Mouse (Mus musculus) forebrain, embryonic 15.5 days (tissue): ENCODE data around the gene Ankef1. TPM values are rescaled to one million over a fixed set of nuclear protein-coding genes. Genes with fewer than 3 reads are reported as not detected.

Source experiments
- ATAC-seq: fragments of 200-750 bp; cut with Nextera tagmentation; replicated peaks from 2 replicates; pipeline ENCODE4 v1.8.0; 2017; ENCODE audit warnings: mild to moderate bottlenecking, moderate TSS enrichment, moderate library complexity
- H3K27ac ChIP-seq: fragments of 300-500 bp; sonication (generic); replicated peaks from 2 replicates; pipeline ENCODE4 v1.5.1; 2015; ENCODE audit warnings: mild to moderate bottlenecking, inconsistent platforms
- H3K27me3 ChIP-seq: fragments of 300-500 bp; sonication (generic); 2 replicates; pipeline ENCODE4 v1.6.1; 2015; ENCODE audit warnings: inconsistent platforms
- H3K36me3 ChIP-seq: fragments of 300-500 bp; sonication (generic); 2 replicates; pipeline ENCODE4 v1.6.1; 2015; ENCODE audit warnings: mild to moderate bottlenecking, inconsistent platforms
- H3K4me1 ChIP-seq: fragments of 300-500 bp; sonication (generic); 2 replicates; pipeline ENCODE4 v1.6.1; 2015; ENCODE audit warnings: inconsistent platforms
- H3K4me2 ChIP-seq: fragments of 300-500 bp; sonication (generic); replicated peaks from 2 replicates; pipeline ENCODE4 v1.6.1; 2015; ENCODE audit warnings: mild to moderate bottlenecking, inconsistent platforms
- H3K4me3 ChIP-seq: fragments of 300-500 bp; sonication (generic); 2 replicates; pipeline ENCODE4 v1.5.1; 2015; ENCODE audit warnings: mild to moderate bottlenecking, inconsistent platforms
- H3K9ac ChIP-seq: fragments of 300-500 bp; sonication (generic); replicated peaks from 2 replicates; pipeline ENCODE4 v1.6.1; 2015; ENCODE audit warnings: mild to moderate bottlenecking, inconsistent platforms
- H3K9me3 ChIP-seq: fragments of 300-500 bp; sonication (generic); 2 replicates; pipeline ENCODE4 v1.6.1; 2016; ENCODE audit warnings: inconsistent platforms
- WGBS: fragments of 180-500 bp; shearing (Covaris S2); methylation state at CpG from one replicate; pipeline ENCODE4 v1.1.7; 2015; ENCODE audit warnings: mixed read lengths; 5-methylcytosine and 5-hydroxymethylcytosine counted together
- polyA plus RNA-seq: library from polyadenylated mRNA; unstranded; fragments of >200 nt; fragmentation: Nextera tagmentation; extraction: Ambion mirVana; gene quantifications from 2 replicates; pipeline ENCODE4 v1.2.1, GENCODE M21; 2015

Ankef1 gene
- polyA plus RNA-seq, 1 experiment from 2014 or later = 1.0 TPM

DNA sequence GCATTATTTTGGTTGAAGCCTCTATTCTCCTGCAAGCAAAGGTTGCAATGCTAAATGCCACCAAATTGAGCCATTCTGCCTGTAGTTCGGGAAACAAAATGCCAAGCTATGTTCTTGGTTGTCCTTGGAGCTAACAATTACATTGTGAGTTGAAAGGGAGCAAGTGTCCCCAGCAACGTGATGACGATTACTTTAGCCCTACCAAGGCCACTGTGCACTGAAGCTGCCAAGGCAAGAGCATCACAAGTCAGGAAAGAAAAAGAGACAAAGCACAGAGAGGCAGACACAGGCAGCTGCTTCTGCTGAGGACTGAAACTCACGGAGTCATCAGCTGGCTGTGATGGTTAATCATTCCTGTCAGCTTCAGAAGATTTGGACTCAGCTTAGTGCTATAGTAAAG is 99.5 kb downstream of the Ankef1 start:
- Histone ChIP-seq H3K9ac (no peak overlapping the region), H3K4me2 (no peak overlapping the region), H3K27me3 (no peaks in the 10 kb centered on the region), H3K4me3 (no peak overlapping the region), H3K27ac (no peak overlapping the region), H3K4me1 (no peaks in the 10 kb centered on the region), H3K36me3 (no peaks in the 10 kb centered on the region), H3K9me3 (no peaks in the 10 kb centered on the region)
- no peak for ATAC-seq
- WGBS = 65% methylated on average over 4 of the region's 4 CpGs

Other genes with a start within 250 kb of the Ankef1 start
- gene Pak7, start 113.9 kb upstream of the Ankef1 start, polyA plus RNA-seq = 29.6 and 32.8 TPM in 2 replicates
- gene Snap25, start 211.5 kb downstream of the Ankef1 start, polyA plus RNA-seq = 110 and 114 TPM in 2 replicates